Mouse (Mus musculus) bone marrow macrophage, adult 2 months (primary cell): ENCODE measurements around the gene Hsf5.

ENCODE experiments used
- CTCF ChIP-seq: IDR thresholded peaks from 2 replicates; pipeline ENCODE4 v1.5.1; 2012; ENCODE audit warnings: low read depth, mild to moderate bottlenecking, low read length, moderate library complexity
- POLR2A ChIP-seq: IDR thresholded peaks from 2 replicates; pipeline ENCODE4 v1.6.1; 2012; ENCODE audit warnings: mild to moderate bottlenecking, low read depth, low read length, borderline replicate concordance

DNA sequence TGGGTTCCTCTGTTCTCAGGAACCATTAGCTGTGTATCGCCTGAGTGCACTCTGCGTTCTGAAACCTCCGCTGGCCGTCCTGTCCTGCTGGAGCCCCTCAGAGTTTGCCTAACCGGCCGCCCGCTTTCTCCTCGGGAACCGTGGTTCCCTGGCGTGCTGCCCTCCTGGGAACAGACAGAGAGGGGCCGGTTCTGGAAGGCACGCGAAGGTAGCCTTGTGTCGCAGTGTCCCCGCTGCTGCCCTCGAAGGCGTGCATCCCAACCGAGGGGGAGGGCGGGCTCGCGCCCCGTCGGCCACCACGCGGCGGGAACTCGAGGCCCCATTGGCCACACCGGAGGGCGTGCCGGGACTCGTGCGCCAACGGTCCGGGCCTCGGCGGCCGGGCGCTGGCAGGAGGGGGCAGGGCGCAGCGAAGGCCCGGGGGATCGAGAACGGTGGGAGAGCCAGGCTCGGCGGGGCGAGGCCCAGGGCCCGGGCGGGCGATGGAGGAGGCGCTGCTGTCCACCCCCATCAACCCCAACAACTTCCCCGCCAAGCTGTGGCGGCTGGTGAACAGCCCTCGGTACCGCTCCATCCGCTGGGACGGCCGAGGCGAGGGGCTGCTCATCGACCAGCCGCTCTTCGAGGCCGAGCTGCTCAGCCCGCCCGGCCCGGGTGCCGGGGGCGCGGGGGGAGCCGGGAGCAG, at the start of gene Hsf5:
- no peak for TF ChIP-seq POLR2A
- TF ChIP-seq CTCF = no peak
